ENCODE assay signal across 12 mouse cellular contexts in genomic region chr6:77213757-77214409, GRCm38 (mm10). TPM values are rescaled to one million over a fixed set of nuclear protein-coding genes. Genes with fewer than 3 reads are reported as not detected.
DNase-seq lines count a peak whose midpoint lies in the region; ATAC-seq and TF ChIP-seq lines count a peak whose summit lies in the region.
"Had no signal": no experiment of that assay in that cellular context is flagged by ENCODE, and none has a peak within 500 bp of the region (broad histone marks: within the 10 kb centered on the region; RNA-seq: fewer than 3 reads in every experiment).

No protein-coding gene starts in this region.

- DNase-seq in midbrain, embryonic 14.5 days: no peak
- DNase-seq in embryo, embryonic 10.5 days (ENCODE audit: low spot score): peak; percentile 46
- DNase-seq in kidney, postnatal 0 days (ENCODE audit: low spot score): peak; percentile 78
- peak; percentile 3 for DNase-seq in ovary, postnatal 10 days (ENCODE audit: low spot score)
- DNase-seq in heart, postnatal 25 days (ENCODE audit: low spot score): no peak
- no peak for DNase-seq in lung, postnatal 0 days (ENCODE audit: low spot score)
- DNase-seq in gastrocnemius, postnatal 14 days: no peak
- DNase-seq: gastrocnemius, postnatal 36 days; right cerebral cortex, postnatal 4 days had no signal

- H3K27ac ChIP-seq in midbrain, embryonic 16.5 days (ENCODE audit: low read length): 0 out of 2 replicates have a peak overlapping the region, but pooled peaks have one; percentile 5
- H3K27ac ChIP-seq in midbrain, embryonic 14.5 days (replicated peaks; ENCODE audit: low read depth, low read length): no peak overlapping the region
- no peak overlapping the region for H3K27ac ChIP-seq in kidney, postnatal 0 days
- no peak overlapping the region for H3K27ac ChIP-seq in lung, postnatal 0 days (ENCODE audit: low read length)
- H3K27ac ChIP-seq: liver, embryonic 14.5 days; midbrain, embryonic 10.5 days had no signal

- H3K4me1 ChIP-seq in midbrain, embryonic 16.5 days (ENCODE audit: control insufficient read depth, insufficient read depth, low read length): peaks cover 5% of the 10 kb centered on the region; the same call in 1 of the 2 replicates
- H3K4me1 ChIP-seq in midbrain, embryonic 14.5 days (ENCODE audit: control insufficient read depth, insufficient read depth, low read length): peaks cover 3% of the 10 kb centered on the region; the same call in 1 of the 2 replicates
- no peaks in the 10 kb centered on the region for H3K4me1 ChIP-seq in kidney, postnatal 0 days (replicated peaks; ENCODE audit: insufficient read depth, low read length)
- H3K4me1 ChIP-seq in lung, postnatal 0 days (ENCODE audit: insufficient read depth, low read depth, low read length): no peaks in the 10 kb centered on the region

- no peak overlapping the region for H3K4me2 ChIP-seq in midbrain, embryonic 16.5 days (ENCODE audit: low read length)
- no peak overlapping the region for H3K4me2 ChIP-seq in midbrain, embryonic 14.5 days (ENCODE audit: low read length)
- H3K4me2 ChIP-seq in kidney, postnatal 0 days (ENCODE audit: low read length): peak overlapping the region; percentile 23; the same call in 1 of the 2 replicates
- H3K4me2 ChIP-seq in lung, postnatal 0 days (replicated peaks; ENCODE audit: low read depth, low read length): no peak overlapping the region

- no peak for TF ChIP-seq CTCF in kidney, postnatal 0 days (IDR thresholded peaks at IDR 0.05; ENCODE audit: low read depth)
- no peak for TF ChIP-seq CTCF in lung, postnatal 0 days (IDR thresholded peaks at IDR 0.05)

- H3K9ac ChIP-seq in midbrain, embryonic 16.5 days (ENCODE audit: low read depth, low read length): peak overlapping the region; percentile 7; the same call in 1 of the 2 replicates
- H3K9ac ChIP-seq in midbrain, embryonic 14.5 days (replicated peaks; ENCODE audit: low read length): no peak overlapping the region; the same call in 1 of the 2 replicates
- H3K9ac ChIP-seq in kidney, postnatal 0 days (ENCODE audit: low read depth, low read length): no peak overlapping the region
- H3K9ac ChIP-seq in lung, postnatal 0 days (replicated peaks; ENCODE audit: low read depth): no peak overlapping the region
- H3K9ac ChIP-seq: liver, embryonic 14.5 days had no signal

- no peaks in the 10 kb centered on the region for H3K27me3 ChIP-seq in midbrain, embryonic 16.5 days (ENCODE audit: control insufficient read depth, insufficient read depth, low read depth, low read length)
- H3K27me3 ChIP-seq in midbrain, embryonic 14.5 days (ENCODE audit: control insufficient read depth, insufficient read depth, low read length): no peaks in the 10 kb centered on the region
- no peaks in the 10 kb centered on the region for H3K27me3 ChIP-seq in kidney, postnatal 0 days (ENCODE audit: insufficient read depth, low read length)
- no peaks in the 10 kb centered on the region for H3K27me3 ChIP-seq in lung, postnatal 0 days (replicated peaks; ENCODE audit: insufficient read depth, low read length)

- no peak overlapping the region for H3K4me3 ChIP-seq in midbrain, embryonic 16.5 days (ENCODE audit: low read depth, low read length)
- no peak overlapping the region for H3K4me3 ChIP-seq in midbrain, embryonic 14.5 days (replicated peaks; ENCODE audit: low read depth, low read length)
- no peak overlapping the region for H3K4me3 ChIP-seq in kidney, postnatal 0 days (replicated peaks; ENCODE audit: low read depth, low read length)
- no peak overlapping the region for H3K4me3 ChIP-seq in lung, postnatal 0 days (ENCODE audit: low read depth, low read length)
- H3K4me3 ChIP-seq: midbrain, embryonic 10.5 days had no signal

- intact Hi-C loops in heart, postnatal 25 days (cut with DNase I): no loop called here
- intact Hi-C loops in gastrocnemius, postnatal 14 days (cut with DNase I; ENCODE audit: low total_unique reads): no loop called here

- ATAC-seq in midbrain, embryonic 16.5 days: no peak
- ATAC-seq in midbrain, embryonic 14.5 days (ENCODE audit: low FRiP score, low TSS enrichment): no peak
- peak; percentile 86 for ATAC-seq in kidney, postnatal 0 days (replicated peaks; ENCODE audit: low FRiP score, low read depth)
- ATAC-seq in lung, postnatal 0 days: no peak

- no peaks in the 10 kb centered on the region for H3K36me3 ChIP-seq in midbrain, embryonic 16.5 days (ENCODE audit: control insufficient read depth, insufficient read depth, low read length)
- no peaks in the 10 kb centered on the region for H3K36me3 ChIP-seq in midbrain, embryonic 14.5 days (ENCODE audit: control insufficient read depth, insufficient read depth, low read length)
- H3K36me3 ChIP-seq in kidney, postnatal 0 days (ENCODE audit: insufficient read depth, low read length): no peaks in the 10 kb centered on the region
- no peaks in the 10 kb centered on the region for H3K36me3 ChIP-seq in lung, postnatal 0 days (ENCODE audit: insufficient read depth, low read length)
- H3K36me3 ChIP-seq: midbrain, embryonic 10.5 days had no signal

- no peaks in the 10 kb centered on the region; the same call in 1 of the 2 replicates for H3K9me3 ChIP-seq in midbrain, embryonic 16.5 days (replicated peaks; ENCODE audit: control insufficient read depth, low read length, poor library complexity, severe bottlenecking)
- H3K9me3 ChIP-seq in midbrain, embryonic 14.5 days (ENCODE audit: control insufficient read depth, low read length): no peaks in the 10 kb centered on the region
- no peaks in the 10 kb centered on the region for H3K9me3 ChIP-seq in kidney, postnatal 0 days (replicated peaks; ENCODE audit: low read length)
- no peaks in the 10 kb centered on the region for H3K9me3 ChIP-seq in lung, postnatal 0 days (ENCODE audit: low read length)
- H3K9me3 ChIP-seq: midbrain, embryonic 10.5 days had no signal

- WGBS in midbrain, embryonic 16.5 days: 23% methylated on average over 3 of the region's 3 CpGs
- 36% methylated on average over 3 of the region's 3 CpGs for WGBS in midbrain, embryonic 14.5 days
- WGBS in kidney, postnatal 0 days: 3% methylated on average over 3 of the region's 3 CpGs
- 22% methylated on average over 3 of the region's 3 CpGs for WGBS in lung, postnatal 0 days

- no peak for TF ChIP-seq EP300 in lung, postnatal 0 days (IDR thresholded peaks at IDR 0.05)

RNA-seq across cellular contexts. Expression of gene Lrrtm1, which starts 28.6 kb away (rescaled TPM):
- polyA plus RNA-seq in midbrain, embryonic 16.5 days (2015; fragmentation: Nextera tagmentation; extraction: Ambion mirVana): 53.1 and 60.7 TPM in 2 replicates
- 37.4 and 41.7 TPM in 2 replicates for polyA plus RNA-seq in midbrain, embryonic 14.5 days (2014; fragmentation: Nextera tagmentation; extraction: Ambion mirVana)
- polyA plus RNA-seq in kidney, postnatal 0 days (2015; fragmentation: Nextera tagmentation; extraction: Ambion mirVana): 4.5 and 4.9 TPM in 2 replicates
- not detected for total RNA-seq in heart, postnatal 25 days (2021)
- polyA plus RNA-seq in lung, postnatal 0 days (2015; fragmentation: Nextera tagmentation; extraction: Ambion mirVana): 0.14 and 0.29 TPM in 2 replicates
- total RNA-seq in gastrocnemius, postnatal 14 days (2021): under 1 TPM; 0.13 to 0.27 TPM
- total RNA-seq: gastrocnemius, postnatal 36 days had no signal

Comparison
In these comparisons a context has a peak if more than half of its experiments do, and no peak if none do; other contexts are left out.
1. DNase-seq: peak in embryo, embryonic 10.5 days (single experiment), kidney, postnatal 0 days (single experiment) and ovary, postnatal 10 days (single experiment); none in midbrain, embryonic 14.5 days (single experiment), heart, postnatal 25 days (single experiment), lung, postnatal 0 days (single experiment) and gastrocnemius, postnatal 14 days (single experiment).